Mouse (Mus musculus) bone marrow macrophage, adult 2 months (primary cell): ENCODE measurements around the gene Zfp109.

Experiments
- CTCF ChIP-seq: IDR thresholded peaks from 2 replicates; pipeline ENCODE4 v1.5.1; 2012; ENCODE audit warnings: low read depth, mild to moderate bottlenecking, low read length, moderate library complexity
- POLR2A ChIP-seq: IDR thresholded peaks from 2 replicates; pipeline ENCODE4 v1.6.1; 2012; ENCODE audit warnings: mild to moderate bottlenecking, low read depth, low read length, borderline replicate concordance

- TF ChIP-seq CTCF: no peak
- TF ChIP-seq POLR2A: no peak
Observed at GRCm38 (mm10) chr7:24207488-24208261, 29.7 kb downstream of the Zfp109 start.
